Mouse (Mus musculus) testis, adult 2 months (tissue): ENCODE measurements around the gene Pigg.

ENCODE experiments used
- CTCF ChIP-seq: fragments of 200-500 bp; IDR thresholded peaks from 2 replicates; pipeline ENCODE4 v1.5.1; 2012; ENCODE audit warnings: low read depth, mild to moderate bottlenecking, inconsistent platforms, low read length, moderate library complexity; ENCODE audit not compliant: control insufficient read depth, insufficient read depth, insufficient replicate concordance
- POLR2A ChIP-seq: fragments of 200-500 bp; IDR thresholded peaks from 2 replicates; pipeline ENCODE4 v1.6.1; 2012; ENCODE audit warnings: low read depth, mild to moderate bottlenecking, inconsistent platforms, low read length, moderate library complexity; ENCODE audit not compliant: control insufficient read depth

- TF ChIP-seq CTCF: no peak
- TF ChIP-seq POLR2A: peak; percentile 96
These were observed 44.0 kb upstream of the Pigg start, which contains the start of gene Dr1 for GRCm38 (mm10) chr5:108268127-108269062.
